Mouse (Mus musculus): ENCODE results near the gene Palm. TPM values are rescaled to one million over a fixed set of nuclear protein-coding genes. Genes with fewer than 3 reads are reported as not detected.

Palm gene
- total RNA-seq, 2 experiments from 2014 or later = 318 to 348 TPM

DNA sequence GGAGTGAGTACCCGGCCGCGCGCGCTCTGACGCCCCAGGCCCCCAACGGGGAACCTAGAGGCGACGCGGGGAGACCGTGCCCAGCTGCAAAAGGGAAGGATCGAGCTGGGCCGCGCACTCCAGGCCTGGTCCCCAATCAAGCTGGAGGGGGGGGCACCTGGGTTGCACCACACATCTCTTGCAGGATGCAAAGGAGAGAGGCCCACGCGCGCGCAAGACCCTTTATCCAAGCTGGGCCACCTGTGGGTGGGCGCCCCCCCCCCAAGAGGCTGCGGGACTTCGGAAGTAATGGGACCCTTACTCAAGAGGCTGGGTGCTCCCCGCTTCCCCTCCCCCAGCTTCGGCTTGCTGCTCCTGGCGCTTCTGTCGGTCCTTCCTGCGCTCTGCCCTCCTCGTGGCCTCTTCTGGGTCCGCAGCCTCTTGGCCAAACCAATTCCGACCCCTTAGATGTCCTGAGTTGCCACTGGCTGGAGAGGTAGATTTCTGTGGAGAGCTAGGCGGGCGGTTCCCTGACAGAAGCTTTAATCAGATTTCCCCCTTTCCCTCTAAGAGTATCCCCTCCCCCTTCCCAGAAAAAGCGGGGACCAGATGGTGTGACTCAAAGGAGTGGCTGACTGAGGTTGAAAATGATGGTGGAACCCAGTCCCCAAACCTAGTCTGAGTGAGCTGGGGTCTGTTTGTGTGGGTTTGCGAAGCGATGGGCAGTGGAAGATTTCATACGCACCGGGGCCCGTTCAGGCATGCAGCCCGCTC is 542 bp downstream of the Palm start:
- DNase-seq (ENCODE audit: low spot score in 2 of 2) = peak; percentile 59 to 87
- intact Hi-C loops (cut with DNase I) = loop anchor here (1.0 kb wide), 1 partner anchor 18 kb away; no protein-coding TSS in a partner anchor

DNA sequence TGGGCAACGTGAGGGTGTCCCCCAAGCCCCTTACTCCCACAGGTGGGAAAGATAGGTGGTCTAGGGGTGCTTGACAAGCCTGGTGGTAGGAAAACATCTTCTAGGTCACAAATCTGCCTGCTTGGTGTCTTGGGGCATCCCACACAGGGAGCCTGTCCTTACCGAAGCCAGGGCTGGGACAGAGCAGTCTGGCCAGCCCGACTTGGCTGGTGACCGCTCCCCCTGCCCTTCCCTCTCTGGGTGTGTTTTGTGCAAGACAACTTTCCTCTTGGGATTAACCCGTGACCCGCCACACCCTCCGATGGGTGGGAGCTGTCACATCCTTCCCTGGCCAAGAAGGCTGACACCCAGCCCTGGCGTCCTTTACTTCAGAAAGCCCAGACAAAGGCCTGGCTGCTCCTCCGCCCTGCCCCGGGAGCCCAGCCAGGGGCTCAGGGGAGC is 1.1 kb downstream of the Palm start:
- DNase-seq (ENCODE audit: low spot score in 2 of 2) = peak; percentile 33 to 38
- intact Hi-C loops (cut with DNase I) = no loop called here

DNA sequence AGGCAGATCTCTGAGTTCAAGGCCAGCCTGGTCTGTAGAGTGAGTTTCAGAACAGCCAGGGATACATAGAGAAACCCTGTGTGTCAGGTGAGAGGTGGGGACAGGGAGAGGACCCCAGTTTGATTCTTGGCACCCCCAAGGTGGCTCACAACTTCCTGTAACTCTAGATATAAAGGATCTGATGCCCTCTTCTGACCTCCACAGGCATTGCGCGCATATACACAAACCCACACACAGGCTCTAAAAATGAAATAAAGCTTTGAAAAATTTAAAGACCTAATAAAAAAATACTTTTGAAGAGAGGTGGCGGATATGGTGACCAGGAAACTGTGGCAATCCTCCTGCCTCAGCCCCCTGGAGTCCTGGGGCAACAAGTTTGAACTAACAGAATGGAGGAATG is 2.5 kb downstream of the Palm start:
- intact Hi-C loops (cut with DNase I) = no loop called here

DNA sequence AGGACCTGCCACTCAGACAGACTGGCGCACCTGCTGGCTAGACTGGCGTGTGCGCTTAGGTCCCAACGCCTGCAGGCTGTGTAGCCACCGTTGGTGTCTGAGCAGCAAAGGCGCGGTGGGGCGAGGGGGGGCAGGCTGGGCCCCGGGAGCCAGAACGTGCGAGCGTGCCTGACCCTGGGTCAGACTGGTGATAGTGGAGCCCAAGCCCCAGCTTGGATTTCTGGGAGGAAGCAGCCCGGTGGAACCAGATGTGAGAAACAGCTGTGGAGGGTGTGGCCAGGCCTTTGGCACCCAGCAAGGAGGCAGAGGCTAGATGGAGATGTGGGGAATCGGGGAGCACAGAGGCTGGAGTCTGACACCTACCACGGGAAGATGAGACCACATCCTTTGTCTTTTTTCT is 4.0 kb downstream of the Palm start:
- no peak for DNase-seq (ENCODE audit: low spot score in 2 of 2)
- intact Hi-C loops (cut with DNase I) = no loop called here

More for the DNA sequence above, 2.5 kb downstream of the Palm start:
- DNase-seq (ENCODE audit: low spot score in 2 of 2) = no peak

DNA sequence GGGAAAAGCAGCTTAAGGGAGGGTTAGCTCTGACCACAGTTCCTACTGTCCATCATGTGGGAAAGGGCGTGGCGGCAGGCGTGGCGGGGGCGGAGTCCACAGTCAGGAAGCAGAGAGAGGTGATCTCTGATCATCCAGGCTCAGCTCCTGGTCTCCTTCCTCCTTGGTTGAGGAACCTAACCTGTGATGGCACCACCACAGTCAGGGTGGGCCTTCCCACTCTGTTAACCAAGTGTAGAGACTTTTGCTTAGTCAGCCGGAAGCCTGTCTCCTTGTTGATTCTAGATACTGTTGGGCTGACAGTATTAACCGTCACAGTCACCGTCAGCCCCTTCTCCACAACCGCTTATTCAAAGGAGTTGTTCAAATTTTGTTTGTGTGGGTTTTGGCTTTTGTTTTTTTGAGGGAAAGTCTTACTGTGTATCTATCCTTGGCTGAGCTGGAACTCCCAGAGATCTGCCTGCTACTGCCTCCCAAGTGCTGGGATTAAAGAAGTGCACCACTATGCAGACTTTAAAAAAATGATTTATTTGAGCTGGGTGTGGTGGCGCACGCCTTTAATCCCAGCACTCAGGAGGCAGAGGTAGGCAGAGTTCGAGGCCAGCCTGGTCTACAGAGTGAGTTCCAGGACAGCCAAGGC is 5.0 kb downstream of the Palm start:
- no peak for DNase-seq (ENCODE audit: low spot score in 2 of 2)
- intact Hi-C loops (cut with DNase I) = no loop called here

DNA sequence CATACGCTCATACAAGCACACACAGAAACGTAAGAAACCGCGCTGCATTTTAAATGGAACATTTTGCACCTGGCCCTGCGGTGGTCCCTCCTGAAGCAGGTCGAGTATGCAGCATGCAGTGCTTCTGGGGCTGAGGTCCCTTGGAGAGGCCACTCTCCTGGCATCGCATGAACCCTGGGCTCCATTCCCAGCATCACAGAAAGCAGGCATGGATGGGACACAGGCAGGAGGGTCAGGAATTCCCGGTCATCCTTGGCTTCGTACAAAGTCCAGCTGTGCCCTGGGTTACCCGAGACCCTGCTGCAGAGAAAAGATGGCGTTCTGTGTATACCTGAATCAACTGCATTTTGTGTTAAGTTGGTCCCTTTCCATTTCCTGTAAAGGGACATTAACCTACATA is 7.1 kb downstream of the Palm start:
- DNase-seq (ENCODE audit: low spot score in 2 of 2) = no peak
- intact Hi-C loops (cut with DNase I) = no loop called here

DNA sequence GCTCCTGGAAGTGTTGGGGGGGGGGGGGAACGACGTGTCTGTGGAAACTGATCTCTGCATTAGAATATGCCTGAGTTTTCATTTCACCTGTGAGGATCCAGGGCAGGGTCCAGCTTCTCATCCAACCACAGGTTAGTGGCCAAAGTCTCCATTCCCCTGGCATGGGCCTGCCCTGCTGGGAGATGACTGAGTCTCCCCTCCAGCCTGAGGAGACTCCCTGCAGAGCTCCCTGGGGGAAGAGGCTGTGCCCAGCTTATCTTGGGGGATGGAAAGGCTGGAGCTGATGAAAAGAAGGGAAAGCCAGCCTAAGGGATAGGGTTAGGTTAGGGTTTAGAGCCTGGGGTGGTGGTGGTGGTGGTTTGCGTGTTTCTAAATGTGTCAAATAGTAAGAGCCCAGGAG is 8.5 kb downstream of the Palm start:
- intact Hi-C loops (cut with DNase I) = no loop called here
- no peak for DNase-seq (ENCODE audit: low spot score in 2 of 2)

DNA sequence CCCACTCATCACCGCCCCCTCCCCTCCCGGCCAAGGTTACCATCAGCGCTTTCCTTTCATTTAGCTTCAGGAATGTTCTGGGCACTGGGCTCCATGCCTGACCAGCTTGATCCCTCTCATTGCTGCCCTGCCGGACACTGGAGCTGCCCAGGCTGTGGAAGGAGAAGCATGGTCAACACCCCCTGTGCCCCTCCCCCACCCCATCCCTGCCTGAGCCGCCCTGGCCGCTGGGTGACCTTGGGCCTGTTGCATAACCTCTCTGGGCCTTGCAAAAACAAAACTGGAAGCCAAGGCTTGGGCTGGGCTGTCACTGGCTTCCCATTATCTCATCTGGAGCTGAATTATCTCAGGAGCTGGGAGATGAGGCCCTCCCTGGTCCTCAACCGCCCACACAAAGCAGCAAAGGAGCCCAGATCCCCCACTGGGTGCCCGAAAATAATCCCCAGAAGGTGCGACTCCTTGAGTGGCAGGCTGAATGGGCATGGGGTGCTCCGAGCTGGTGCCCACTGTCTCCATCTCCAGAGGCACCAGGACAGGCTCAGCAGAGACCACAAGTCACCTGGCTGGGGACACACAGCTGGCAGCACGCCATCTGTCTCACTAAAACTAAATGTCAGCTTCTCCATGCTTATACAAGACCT is 9.1 kb downstream of the Palm start:
- intact Hi-C loops (cut with DNase I) = no loop called here
- peak; percentile 53 to 83 for DNase-seq (ENCODE audit: low spot score in 2 of 2)

DNA sequence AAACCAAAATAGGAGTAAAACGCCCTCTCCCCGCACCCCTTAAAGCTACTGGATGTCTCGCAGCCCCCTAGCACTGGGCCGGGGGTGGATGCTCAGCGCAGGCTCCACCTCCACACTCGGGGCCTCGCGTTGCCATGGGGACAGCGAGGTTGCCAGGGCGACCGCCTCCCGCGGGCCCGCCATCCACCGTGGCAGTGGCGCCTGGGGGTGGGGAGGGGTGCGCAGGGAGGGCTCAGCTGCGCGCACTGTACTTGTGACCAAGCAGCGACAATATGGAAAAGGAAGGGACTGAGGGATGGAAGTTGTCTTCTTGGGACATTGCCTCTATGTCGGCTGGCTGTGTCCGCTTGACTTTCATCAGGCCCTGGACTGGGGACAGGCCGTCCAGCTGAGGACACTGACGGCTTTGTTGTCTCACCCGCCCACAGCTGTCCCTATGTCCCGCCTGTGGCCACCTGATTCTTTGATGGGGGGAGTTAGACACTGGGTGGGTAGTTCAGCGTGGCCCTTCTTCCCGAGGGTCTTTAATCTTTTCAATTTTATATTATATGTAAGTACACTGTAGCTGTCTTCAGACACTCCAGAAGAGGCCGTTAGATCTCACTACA is 10.4 kb downstream of the Palm start:
- DNase-seq (ENCODE audit: low spot score in 2 of 2) = peak; percentile 95 to 98
- intact Hi-C loops (cut with DNase I) = no loop called here

DNA sequence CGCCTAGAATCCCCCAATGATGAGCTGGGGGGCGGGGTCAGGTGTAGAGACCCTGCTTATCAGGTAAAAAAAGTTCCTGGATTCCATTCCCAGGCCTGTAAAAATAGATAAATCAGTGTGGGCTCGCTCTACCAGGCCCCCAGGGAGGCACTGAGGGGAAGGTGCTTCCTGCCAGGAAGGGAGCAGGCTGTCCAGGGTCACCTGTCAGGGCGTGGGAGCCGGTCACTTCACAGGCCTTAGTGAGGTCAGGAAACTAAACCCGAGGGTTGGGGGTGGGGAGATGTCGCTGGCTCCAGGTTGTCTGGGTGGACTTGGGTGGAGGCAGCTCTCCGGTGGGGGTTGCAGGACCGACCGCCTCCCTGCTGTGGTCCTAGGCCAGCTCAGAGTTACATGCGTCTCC is 12.3 kb downstream of the Palm start:
- DNase-seq (ENCODE audit: low spot score in 2 of 2) = no peak
- intact Hi-C loops (cut with DNase I) = no loop called here

DNA sequence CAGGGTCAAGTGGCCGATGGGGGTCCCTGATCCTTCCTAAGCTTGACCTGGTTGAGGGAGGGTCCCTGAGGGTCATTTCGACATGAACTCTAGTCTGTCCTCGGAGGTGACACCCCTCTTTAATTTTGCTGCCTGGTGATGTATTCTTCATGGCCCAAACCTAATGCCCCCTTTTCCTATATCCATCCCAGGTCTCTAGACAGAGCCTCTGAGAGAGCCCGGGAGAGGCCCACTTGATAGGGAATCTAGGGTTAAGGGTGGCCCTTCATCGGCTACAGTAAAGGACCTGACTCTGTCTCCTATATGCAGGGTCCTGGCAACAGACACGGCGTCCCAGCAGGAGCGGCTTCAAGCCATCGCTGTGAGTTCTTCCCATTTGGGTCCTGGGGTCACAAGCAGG is 13.0 kb downstream of the Palm start:
- DNase-seq (ENCODE audit: low spot score in 2 of 2) = no peak
- intact Hi-C loops (cut with DNase I) = no loop called here

DNA sequence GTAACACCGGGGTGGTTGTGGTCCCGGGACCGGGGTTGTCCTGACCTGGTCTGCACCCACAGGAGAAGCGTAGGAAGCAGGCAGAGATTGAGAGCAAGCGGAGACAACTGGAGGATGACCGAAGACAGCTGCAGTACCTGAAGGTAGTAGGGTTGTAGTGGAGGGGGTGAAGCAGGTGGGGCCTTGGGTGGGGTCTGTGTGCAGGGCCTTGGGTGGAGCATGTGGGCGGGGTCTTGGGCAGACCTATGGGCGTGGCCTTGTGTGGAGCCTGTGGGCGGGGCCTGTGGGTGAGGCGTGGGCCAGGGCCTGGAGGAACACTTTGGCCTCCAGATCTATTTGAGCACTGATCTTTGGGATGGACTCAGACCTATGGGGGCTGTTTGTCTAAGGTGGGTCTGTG is 13.6 kb downstream of the Palm start:
- no peak for DNase-seq (ENCODE audit: low spot score in 2 of 2)
- intact Hi-C loops (cut with DNase I) = no loop called here

DNA sequence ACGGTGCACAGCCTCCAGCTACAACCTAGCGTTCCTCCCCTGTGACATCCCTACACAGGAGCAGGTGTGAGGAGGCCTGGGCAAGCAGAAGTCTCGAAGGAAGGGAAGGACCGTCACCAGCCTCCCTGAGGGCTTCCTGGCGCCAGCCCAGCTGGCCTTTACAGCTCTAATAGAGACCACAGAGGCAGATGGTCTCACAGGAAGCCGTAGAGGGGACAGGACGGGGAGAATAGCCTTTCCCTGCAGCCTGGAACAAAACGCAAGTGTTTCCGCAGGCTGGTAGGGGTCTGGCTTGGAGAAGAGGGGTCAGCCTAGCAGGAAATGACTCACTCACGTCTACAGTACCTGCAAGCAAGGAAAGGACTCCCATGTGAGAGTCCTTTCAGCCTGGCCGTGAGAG is 14.5 kb downstream of the Palm start:
- intact Hi-C loops (cut with DNase I) = no loop called here

DNA sequence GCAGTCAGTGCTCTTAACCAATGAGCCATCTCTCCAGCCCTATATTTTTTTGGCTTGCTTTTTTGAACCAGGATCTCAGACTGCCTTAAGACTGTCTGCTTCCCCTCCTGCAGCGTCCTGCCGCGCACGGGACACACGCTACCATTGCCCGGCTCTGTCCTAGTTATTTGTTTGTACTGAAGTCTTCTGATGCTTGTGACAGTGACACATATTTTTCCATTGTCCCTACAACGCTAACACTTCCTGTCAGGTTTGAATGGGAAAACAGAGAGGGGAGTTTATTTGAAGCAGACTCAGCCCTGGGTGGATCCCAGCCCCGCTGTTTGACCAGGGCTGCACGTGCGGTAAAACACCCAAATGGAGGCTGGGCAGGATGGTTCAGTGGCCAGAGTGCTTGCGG is 15.4 kb downstream of the Palm start:
- no peak for DNase-seq (ENCODE audit: low spot score in 2 of 2)
- intact Hi-C loops (cut with DNase I) = no loop called here

More for the DNA sequence above, 14.5 kb downstream of the Palm start:
- DNase-seq (ENCODE audit: low spot score in 2 of 2) = no peak

DNA sequence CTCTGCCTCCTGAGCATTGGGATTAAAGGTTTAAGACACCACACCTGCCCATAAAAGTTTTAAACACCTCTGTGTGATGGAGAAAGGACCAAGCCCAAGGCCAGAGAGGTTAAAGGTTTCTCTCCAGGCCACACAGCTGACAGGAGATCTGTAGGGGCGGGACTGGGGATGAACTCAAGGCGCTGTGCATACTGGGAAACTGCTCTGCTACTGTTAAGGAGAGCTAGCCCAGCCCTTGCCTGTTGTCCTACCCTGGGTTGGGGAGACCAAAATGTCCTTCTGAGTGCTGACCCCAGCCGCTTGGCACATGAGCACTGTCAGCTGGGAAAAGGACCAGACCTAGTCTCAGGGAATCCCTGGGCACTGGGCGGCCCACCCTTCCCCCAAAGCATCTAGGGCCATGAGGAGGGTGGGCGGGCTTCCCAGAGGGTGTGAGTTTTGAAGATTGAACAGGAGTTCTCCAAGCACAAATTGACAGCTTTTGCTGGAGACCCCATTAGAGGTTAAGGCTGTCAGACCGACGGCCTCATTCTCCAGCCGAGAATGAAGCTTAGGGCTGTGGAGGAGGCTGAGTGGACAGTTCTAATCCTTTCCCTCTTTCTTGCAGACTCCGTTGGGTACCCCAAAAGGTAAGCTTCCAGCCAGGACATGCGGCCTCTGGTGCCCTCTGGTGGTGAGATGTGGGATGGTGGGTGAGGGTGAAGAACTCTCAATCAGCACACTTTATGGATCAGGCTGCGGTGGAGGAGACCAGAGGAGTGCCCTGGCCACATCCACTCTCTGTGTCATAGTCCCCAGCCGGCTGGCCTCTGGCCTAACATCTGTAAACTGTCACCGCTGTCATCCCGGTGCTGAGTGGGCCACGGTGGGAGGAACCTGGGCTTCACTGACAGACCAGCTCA is 18.6 kb downstream of the Palm start:
- intact Hi-C loops (cut with DNase I) = loop anchor here (1.0 kb wide), 1 partner anchor 19 kb away; the partner anchor contains the start of gene Palm
- peak; percentile 81 to 86 for DNase-seq (ENCODE audit: low spot score in 2 of 2)

DNA sequence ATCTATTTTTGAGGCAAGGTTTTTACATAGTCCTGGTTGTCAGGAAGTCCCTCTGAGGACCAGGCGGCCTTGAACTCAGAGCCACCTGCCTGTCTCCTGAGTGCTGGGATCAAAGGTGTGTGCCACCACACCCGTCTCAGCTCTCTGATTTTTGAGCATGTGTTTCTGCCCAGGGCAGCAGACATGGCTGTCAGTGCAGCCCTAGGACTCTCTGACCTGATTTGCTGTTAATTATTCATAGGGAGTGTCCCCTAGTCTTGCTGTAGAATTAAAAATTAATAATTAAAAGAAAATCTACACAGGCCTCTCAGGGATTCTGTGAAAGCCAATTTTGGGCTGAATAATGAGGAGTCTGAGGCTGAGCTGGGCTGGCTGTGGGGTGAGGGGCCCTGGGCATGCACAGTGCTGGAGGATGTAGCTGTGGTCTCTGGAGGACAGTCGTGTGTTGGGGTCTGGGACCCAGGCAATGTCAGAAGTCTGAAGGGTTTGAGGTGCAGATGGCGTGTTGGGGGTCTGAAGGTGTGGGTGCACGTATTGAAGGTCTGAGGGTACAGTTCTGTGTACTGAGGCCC is 21.0 kb downstream of the Palm start:
- no peak for DNase-seq (ENCODE audit: low spot score in 2 of 2)
- intact Hi-C loops (cut with DNase I) = no loop called here

DNA sequence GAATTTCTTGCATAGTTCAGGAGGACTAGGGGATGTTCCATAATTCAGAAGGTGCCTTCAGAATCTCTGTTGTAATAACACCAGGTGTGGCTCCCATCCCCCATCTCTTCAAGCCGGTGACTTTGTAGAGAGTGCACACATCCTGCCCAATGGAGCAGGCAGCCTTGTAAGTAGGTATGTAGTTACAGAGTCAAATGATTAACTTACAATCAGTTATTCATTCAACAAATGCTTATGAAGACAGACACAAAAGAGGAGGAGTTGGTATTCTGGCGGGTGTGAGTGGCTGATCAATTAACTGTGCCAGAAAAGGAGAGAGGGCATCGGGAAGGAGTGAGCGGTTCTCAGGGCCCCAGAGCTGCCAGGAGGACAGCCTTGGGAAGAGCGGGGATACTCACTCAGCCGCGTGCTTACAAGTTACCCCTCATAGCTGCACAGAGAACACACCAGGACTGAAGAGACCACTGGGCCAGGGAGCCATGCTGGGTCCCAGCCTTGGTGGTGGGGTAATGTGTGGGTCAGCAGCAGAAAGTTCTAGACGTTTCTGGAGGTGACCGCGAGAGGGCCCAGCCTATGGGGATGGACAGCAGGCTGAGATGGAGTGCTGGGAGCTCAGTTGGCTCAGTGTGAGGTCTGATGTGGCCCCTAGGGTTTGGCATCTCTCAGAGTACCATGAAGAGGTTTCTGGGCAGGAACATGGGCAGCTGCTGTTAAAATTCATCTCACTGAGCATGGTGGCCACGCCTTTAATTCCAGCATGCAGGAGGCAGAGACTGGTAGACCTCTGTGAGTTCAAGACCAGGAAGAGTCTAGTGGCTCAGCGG is 22.5 kb downstream of the Palm start:
- no peak for DNase-seq (ENCODE audit: low spot score in 2 of 2)
- intact Hi-C loops (cut with DNase I) = no loop called here

DNA sequence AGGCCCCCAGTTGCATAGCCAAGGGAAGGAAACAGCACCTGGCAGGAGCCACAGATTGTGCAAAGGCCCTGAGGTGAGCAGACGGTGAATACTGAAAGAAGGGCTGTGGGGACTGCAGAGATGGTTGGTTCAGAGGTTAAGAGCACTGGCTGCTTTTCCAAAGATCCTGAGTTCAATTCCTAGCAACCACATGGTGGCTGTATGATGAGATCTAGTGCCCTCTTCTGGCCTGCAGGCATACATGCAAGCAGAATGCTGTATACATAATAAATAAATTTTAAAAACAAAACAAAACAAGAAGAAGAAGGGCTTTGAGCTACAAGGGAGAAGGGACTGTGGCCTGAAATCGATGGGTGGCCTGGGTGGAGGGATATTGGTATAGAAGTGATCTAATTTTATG is 23.7 kb downstream of the Palm start:
- intact Hi-C loops (cut with DNase I) = no loop called here
- DNase-seq (ENCODE audit: low spot score in 2 of 2) = no peak
